Mouse (Mus musculus): Measurements from ENCODE around the gene Dcdc2b.

- TF ChIP-seq MAX (IDR thresholded peaks at IDR 0.05) (no peak), CEBPB (IDR thresholded peaks at IDR 0.05; ENCODE audit: low read depth) (no peak), CTCF (IDR thresholded peaks at IDR 0.05; ENCODE audit: control insufficient read depth, insufficient read depth, insufficient read length) (no peak)
Measured at GRCm38 (mm10) chr4:129609139-129609631, 4.9 kb downstream of the Dcdc2b start.

Data from C2C12 (cell line).